Mouse (Mus musculus) cerebellum, postnatal 14 days (tissue): ENCODE measurements around the gene Dglucy.
A peak's percentile ranks its signal among the peaks of the same experiment; 100 is the strongest.

Experiments used
- DNase-seq, 2 experiments: peaks; one replicate each; pipeline ENCODE4 v3.0.0; 2021; ENCODE audit warnings: mixed read lengths in 2 of 2

Gene Dglucy

GRCm38 (mm10) chr12:100936737-100937136 lies 157.9 kb downstream of the Dglucy start:
- DNase-seq = no peak

- peak in 1 of 2 experiments; percentile 26 for DNase-seq
These were observed 158.8 kb downstream of the Dglucy start for GRCm38 (mm10) chr12:100937441-100938360.

- no peak for DNase-seq
These were observed 162.5 kb downstream of the Dglucy start for GRCm38 (mm10) chr12:100941361-100941760.

DNA sequence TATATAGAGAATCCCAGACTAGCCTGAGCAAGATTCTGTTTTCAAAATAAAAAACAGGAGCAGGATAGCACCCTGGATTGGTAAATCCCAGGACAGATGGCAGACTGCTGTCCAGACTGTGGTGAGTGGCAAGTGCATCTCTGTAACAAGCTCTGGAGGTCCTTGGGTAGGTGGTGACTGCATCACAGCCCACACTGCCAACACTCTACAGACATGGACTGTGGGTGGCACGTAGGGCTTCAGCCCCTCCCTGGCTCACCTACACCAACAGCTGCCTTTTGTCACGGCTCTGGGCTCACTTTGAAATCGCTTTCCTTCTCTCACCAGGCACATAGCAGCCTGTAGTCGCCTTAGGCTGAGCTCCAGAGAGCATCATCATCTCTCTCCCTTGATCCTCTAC lies 164.3 kb downstream of the Dglucy start:
- DNase-seq = no peak

GRCm38 (mm10) chr12:100944921-100945336 lies 166.1 kb downstream of the Dglucy start:
- peak; percentile 72 to 84 for DNase-seq

DNA sequence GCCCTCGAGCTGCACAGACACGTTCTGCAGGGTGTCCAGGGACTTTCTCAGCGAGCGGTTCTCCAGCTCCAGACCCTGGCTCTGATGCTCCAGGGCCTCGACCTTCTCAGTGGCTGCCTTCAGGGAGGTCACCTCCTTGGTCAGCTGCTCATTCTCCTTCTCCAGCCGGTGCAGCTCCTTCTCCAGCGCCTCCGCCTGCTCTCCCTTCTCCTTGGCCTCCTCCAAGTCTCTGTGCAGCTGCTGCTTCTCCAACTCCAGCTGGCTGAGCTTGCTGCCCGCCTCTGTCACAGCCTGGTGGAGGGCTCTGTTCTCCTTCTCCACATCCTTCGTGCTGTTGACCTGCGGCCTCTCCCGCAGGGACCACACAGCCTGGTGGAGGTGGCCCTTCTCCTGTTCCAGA lies 166.6 kb downstream of the Dglucy start:
- DNase-seq = no peak

DNA sequence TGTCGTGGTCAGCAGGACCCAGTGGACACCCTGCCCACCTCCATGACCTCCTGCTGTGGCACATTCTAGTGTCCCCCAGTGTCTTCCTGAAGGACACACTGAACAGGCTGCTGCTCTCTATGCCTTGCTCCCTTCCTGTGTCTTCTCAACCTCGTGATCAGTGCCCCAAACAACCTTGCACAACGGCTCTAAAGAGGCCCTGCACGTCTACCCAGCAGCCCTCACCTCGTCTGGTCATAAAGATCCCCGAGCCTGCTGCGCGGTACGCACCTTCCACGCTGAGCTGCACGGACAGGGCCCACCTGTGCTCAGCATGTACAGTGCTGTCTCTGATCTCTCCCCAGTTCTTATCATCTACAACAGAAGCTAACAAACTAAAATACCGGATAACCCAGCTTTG lies 167.1 kb downstream of the Dglucy start:
- DNase-seq = no peak
